In genomic region chr3:151749737-151750136, GRCm38 (mm10) we compare ENCODE assay signal across 10 mouse cellular contexts. TPM values are rescaled to one million over a fixed set of nuclear protein-coding genes. Genes with fewer than 3 reads are reported as not detected.
DNase-seq lines count a peak whose midpoint lies in the region; ATAC-seq and TF ChIP-seq lines count a peak whose summit lies in the region.
"Had no signal": no experiment of that assay in that cellular context is flagged by ENCODE, and none has a peak within 500 bp of the region (broad histone marks: within the 10 kb centered on the region; RNA-seq: fewer than 3 reads in every experiment).

TSS of gene Ifi44 (minus strand) at chr3:151749960.

- no peak for ATAC-seq in forebrain, postnatal 0 days

- TF ChIP-seq CTCF in left cerebral cortex, adult 2 months (IDR thresholded peaks at IDR 0.05), result no peak
- TF ChIP-seq CTCF in forebrain, postnatal 0 days (IDR thresholded peaks at IDR 0.05; ENCODE audit: low read depth), result no peak

- no peaks in the 10 kb centered on the region for H3K36me3 ChIP-seq in forebrain, postnatal 0 days (ENCODE audit: insufficient read depth)
- H3K36me3 ChIP-seq: hindbrain, embryonic 15.5 days had no signal

- no peak within 1 kb of the TSS for H3K4me2 ChIP-seq in forebrain, postnatal 0 days (ENCODE audit: low read depth)
- H3K4me2 ChIP-seq: hindbrain, embryonic 15.5 days had no signal

- no peak within 1 kb of the TSS for H3K27ac ChIP-seq in left cerebral cortex, adult 2 months
- no peak within 1 kb of the TSS for H3K27ac ChIP-seq in forebrain, postnatal 0 days (ENCODE audit: low read depth, low read length)
- H3K27ac ChIP-seq: hindbrain, embryonic 15.5 days had no signal

- no peaks in the 10 kb centered on the region for H3K4me1 ChIP-seq in forebrain, postnatal 0 days (ENCODE audit: insufficient read depth)
- H3K4me1 ChIP-seq: hindbrain, embryonic 15.5 days had no signal

- H3K9me3 ChIP-seq in forebrain, postnatal 0 days (ENCODE audit: low read length), result no peaks in the 10 kb centered on the region
- H3K9me3 ChIP-seq: hindbrain, embryonic 15.5 days had no signal

- no peaks in the 10 kb centered on the region for H3K27me3 ChIP-seq in forebrain, postnatal 0 days (ENCODE audit: insufficient read depth, low read length)
- H3K27me3 ChIP-seq: hindbrain, embryonic 15.5 days had no signal

- intact Hi-C loops in left cerebral cortex, adult 2 months (cut with DNase I), result no loop called here

- WGBS in forebrain, postnatal 0 days, result 52% methylated on average over 7 of the region's 7 CpGs

- peak; percentile 5 for DNase-seq in gastrocnemius, postnatal 10 days
- DNase-seq in gastrocnemius, postnatal 4 days (ENCODE audit: low spot score in 2 of 2), result no peak
- DNase-seq in urinary bladder, postnatal 14 days (ENCODE audit: low spot score), result peak; percentile 16
- DNase-seq in urinary bladder, adult 2 months (ENCODE audit: low spot score), result no peak
- peak; percentile 54 to 75 for DNase-seq in kidney, postnatal 36 days
- DNase-seq in left cerebral cortex, adult 2 months (ENCODE audit: extremely low spot score in 1 of 2, low spot score in 2 of 2), result no peak
- no peak for DNase-seq in cerebellum, adult 18-20 months
- no peak for DNase-seq in forebrain, postnatal 0 days
- DNase-seq: cerebellum, postnatal 36 days had no signal

- H3K4me3 ChIP-seq in left cerebral cortex, adult 2 months, result no peak within 1 kb of the TSS
- H3K4me3 ChIP-seq in forebrain, postnatal 0 days (ENCODE audit: low read depth, low read length), result no peak within 1 kb of the TSS
- H3K4me3 ChIP-seq: hindbrain, embryonic 15.5 days had no signal

- no peak within 1 kb of the TSS for H3K9ac ChIP-seq in forebrain, postnatal 0 days
- H3K9ac ChIP-seq: hindbrain, embryonic 15.5 days had no signal

RNA-seq across cellular contexts. Expression of gene Ifi44, which starts in this region (rescaled TPM):
- total RNA-seq in gastrocnemius, postnatal 10 days (2021), result under 1 TPM in 1 of 2 experiments, not detected in 1; 0.09 TPM
- total RNA-seq in gastrocnemius, postnatal 4 days (2021), result under 1 TPM; 0.12 to 0.29 TPM
- 3.5 and 3.8 TPM in 2 replicates for polyA plus RNA-seq in urinary bladder, adult 2 months (2012; rRNA removed)
- not detected for total RNA-seq in left cerebral cortex, adult 2 months (2021)
- total RNA-seq in forebrain, postnatal 0 days (2014; rRNA removed), result 1.2 and 2.9 TPM in 2 replicates
- 0.52 and 0.79 TPM in 2 replicates for polyA plus RNA-seq in forebrain, postnatal 0 days (2015; fragmentation: Nextera tagmentation; extraction: Ambion mirVana)

Comparison
In these comparisons a context has a peak if more than half of its experiments do, and no peak if none do; other contexts are left out.
1. DNase-seq: peak in urinary bladder, postnatal 14 days (single experiment) and kidney, postnatal 36 days (2 of 2); none in gastrocnemius, postnatal 4 days (0 of 2), urinary bladder, adult 2 months (single experiment), left cerebral cortex, adult 2 months (0 of 2), cerebellum, adult 18-20 months (0 of 2) and forebrain, postnatal 0 days (single experiment).
2. Peak in DNase-seq in gastrocnemius, postnatal 10 days; RNA of the gene not detected or under 1 TPM.